Mouse (Mus musculus): ENCODE measurements around the gene Stk39. TPM values are rescaled to one million over a fixed set of nuclear protein-coding genes. Genes with fewer than 3 reads are reported as not detected.

Stk39 gene
- polyA plus RNA-seq, 1 experiment, result not detected

GRCm38 (mm10) chr2:68221226-68221625, 250.8 kb downstream of the Stk39 start:
- WGBS, result 67% methylated on average over 4 of the region's 4 CpGs
- TF ChIP-seq POLR2A (IDR thresholded peaks at IDR 0.05; ENCODE audit: insufficient read depth, low read depth, low read length) (no peak), CTCF (IDR thresholded peaks at IDR 0.05; ENCODE audit: insufficient read depth, low read depth, low read length) (no peak)
- H3K27ac ChIP-seq (ENCODE audit: insufficient read depth, low read depth, low read length), result no peak overlapping the region
- peaks cover 11% of the 10 kb centered on the region for H3K4me1 ChIP-seq (ENCODE audit: control insufficient read depth, insufficient read depth, low read length)
- H3K4me3 ChIP-seq (ENCODE audit: insufficient read depth, low read depth, low read length), result no peak overlapping the region

GRCm38 (mm10) chr2:68219823-68220222, 252.2 kb downstream of the Stk39 start:
- 97% methylated on average over 4 of the region's 4 CpGs for WGBS
- Histone ChIP-seq H3K4me3 (ENCODE audit: insufficient read depth, low read depth, low read length) (no peak overlapping the region), H3K4me1 (ENCODE audit: control insufficient read depth, insufficient read depth, low read length) (peaks cover 11% of the 10 kb centered on the region), H3K27ac (ENCODE audit: insufficient read depth, low read depth, low read length) (no peak overlapping the region)
- TF ChIP-seq POLR2A (IDR thresholded peaks at IDR 0.05; ENCODE audit: insufficient read depth, low read depth, low read length) (no peak), CTCF (IDR thresholded peaks at IDR 0.05; ENCODE audit: insufficient read depth, low read depth, low read length) (no peak)

- 73% methylated on average over 11 of the region's 11 CpGs for WGBS
- Histone ChIP-seq H3K27ac (ENCODE audit: insufficient read depth, low read depth, low read length) (no peak overlapping the region), H3K4me1 (ENCODE audit: control insufficient read depth, insufficient read depth, low read length) (no peaks in the 10 kb centered on the region; the same call in 1 of the 2 replicates), H3K4me3 (ENCODE audit: insufficient read depth, low read depth, low read length) (no peak overlapping the region)
- TF ChIP-seq POLR2A (IDR thresholded peaks at IDR 0.05; ENCODE audit: insufficient read depth, low read depth, low read length) (no peak), CTCF (IDR thresholded peaks at IDR 0.05; ENCODE audit: insufficient read depth, low read depth, low read length) (no peak)
Measured at GRCm38 (mm10) chr2:68215176-68215575, 256.9 kb downstream of the Stk39 start.

- WGBS, result 75% methylated on average over 6 of the region's 6 CpGs
- H3K4me1 ChIP-seq (ENCODE audit: control insufficient read depth, insufficient read depth, low read length), result no peaks in the 10 kb centered on the region; the same call in 1 of the 2 replicates
- no peak overlapping the region for H3K27ac ChIP-seq (ENCODE audit: insufficient read depth, low read depth, low read length)
- TF ChIP-seq CTCF (IDR thresholded peaks at IDR 0.05; ENCODE audit: insufficient read depth, low read depth, low read length) (no peak), POLR2A (IDR thresholded peaks at IDR 0.05; ENCODE audit: insufficient read depth, low read depth, low read length) (no peak)
- H3K4me3 ChIP-seq (ENCODE audit: insufficient read depth, low read depth, low read length), result no peak overlapping the region
Measured at GRCm38 (mm10) chr2:68214400-68214799, 257.7 kb downstream of the Stk39 start.

GRCm38 (mm10) chr2:68211443-68211842, 260.6 kb downstream of the Stk39 start:
- Histone ChIP-seq H3K4me3 (ENCODE audit: insufficient read depth, low read depth, low read length) (no peak overlapping the region), H3K27ac (ENCODE audit: insufficient read depth, low read depth, low read length) (no peak overlapping the region), H3K4me1 (ENCODE audit: control insufficient read depth, insufficient read depth, low read length) (no peaks in the 10 kb centered on the region; the same call in 1 of the 2 replicates)
- 63% methylated on average over 7 of the region's 7 CpGs for WGBS
- no peak for TF ChIP-seq CTCF (IDR thresholded peaks at IDR 0.05; ENCODE audit: insufficient read depth, low read depth, low read length)

GRCm38 (mm10) chr2:68196245-68196644, 275.8 kb downstream of the Stk39 start:
- H3K4me3 ChIP-seq (ENCODE audit: insufficient read depth, low read depth, low read length), result no peak overlapping the region
- no peak overlapping the region for H3K27ac ChIP-seq (ENCODE audit: insufficient read depth, low read depth, low read length)
- H3K4me1 ChIP-seq (ENCODE audit: control insufficient read depth, insufficient read depth, low read length), result no peaks in the 10 kb centered on the region
- WGBS, result 59% methylated on average over 4 of the region's 4 CpGs
- TF ChIP-seq POLR2A (IDR thresholded peaks at IDR 0.05; ENCODE audit: insufficient read depth, low read depth, low read length), result no peak
- no peak for TF ChIP-seq CTCF (IDR thresholded peaks at IDR 0.05; ENCODE audit: insufficient read depth, low read depth, low read length)

GRCm38 (mm10) chr2:68194444-68194843, 277.6 kb downstream of the Stk39 start:
- Histone ChIP-seq H3K27ac (ENCODE audit: insufficient read depth, low read depth, low read length) (no peak overlapping the region), H3K4me3 (ENCODE audit: insufficient read depth, low read depth, low read length) (no peak overlapping the region), H3K4me1 (ENCODE audit: control insufficient read depth, insufficient read depth, low read length) (no peaks in the 10 kb centered on the region)
- WGBS, result 66% methylated on average over 4 of the region's 4 CpGs
- TF ChIP-seq POLR2A (IDR thresholded peaks at IDR 0.05; ENCODE audit: insufficient read depth, low read depth, low read length), result no peak
- no peak for TF ChIP-seq CTCF (IDR thresholded peaks at IDR 0.05; ENCODE audit: insufficient read depth, low read depth, low read length)

- no peak overlapping the region for H3K27ac ChIP-seq (ENCODE audit: insufficient read depth, low read depth, low read length)
- no peak overlapping the region for H3K4me3 ChIP-seq (ENCODE audit: insufficient read depth, low read depth, low read length)
- TF ChIP-seq POLR2A (IDR thresholded peaks at IDR 0.05; ENCODE audit: insufficient read depth, low read depth, low read length), result no peak
- TF ChIP-seq CTCF (IDR thresholded peaks at IDR 0.05; ENCODE audit: insufficient read depth, low read depth, low read length), result no peak
- H3K4me1 ChIP-seq (ENCODE audit: control insufficient read depth, insufficient read depth, low read length), result no peaks in the 10 kb centered on the region
Measured at GRCm38 (mm10) chr2:68193465-68193837, 278.6 kb downstream of the Stk39 start.

- 98% methylated on average over 5 of the region's 5 CpGs for WGBS
- H3K4me1 ChIP-seq (ENCODE audit: control insufficient read depth, insufficient read depth, low read length), result no peaks in the 10 kb centered on the region
- no peak overlapping the region for H3K27ac ChIP-seq (ENCODE audit: insufficient read depth, low read depth, low read length)
- H3K4me3 ChIP-seq (ENCODE audit: insufficient read depth, low read depth, low read length), result no peak overlapping the region
- TF ChIP-seq CTCF (IDR thresholded peaks at IDR 0.05; ENCODE audit: insufficient read depth, low read depth, low read length) (no peak), POLR2A (IDR thresholded peaks at IDR 0.05; ENCODE audit: insufficient read depth, low read depth, low read length) (no peak)
Measured at GRCm38 (mm10) chr2:68192605-68193464, 279.2 kb downstream of the Stk39 start.

All from olfactory bulb, adult 2 months (tissue).